Mouse (Mus musculus) megakaryocyte, embryonic 14.5 days (primary cell): ENCODE measurements around the gene Tac1.

ENCODE experiments used
- FLI1 ChIP-seq: IDR thresholded peaks from 2 replicates; pipeline ENCODE4 v1.6.1; 2012; ENCODE audit warnings: low read length, inconsistent platforms, mixed read lengths
- GATA1 ChIP-seq: IDR thresholded peaks from 3 replicates; pipeline ENCODE4 v1.6.1; 2012; ENCODE audit warnings: mixed read lengths, low read length, inconsistent platforms, borderline replicate concordance

GRCm38 (mm10) chr6:7598416-7598815, 43.7 kb downstream of the Tac1 start:
- TF ChIP-seq GATA1 (no peak), FLI1 (no peak)
